ENCODE assay signal across 24 mouse cellular contexts in genomic region chr1:27642118-27642517, GRCm38 (mm10).
A peak's percentile ranks its signal among the peaks of the same experiment; 100 is the strongest.
DNase-seq lines count a peak whose midpoint lies in the region; ATAC-seq and TF ChIP-seq lines count a peak whose summit lies in the region.
"Had no signal": no experiment of that assay in that cellular context is flagged by ENCODE, and none has a peak within 500 bp of the region (broad histone marks: within the 10 kb centered on the region; RNA-seq: fewer than 3 reads in every experiment).

No protein-coding gene starts in this region.

- DNase-seq in left cerebral cortex, adult 18-20 months (ENCODE audit: low spot score in 2 of 2) = peak; percentile 5 to 7
- no peak for DNase-seq in left cerebral cortex, adult 2 months (ENCODE audit: extremely low spot score in 1 of 2, low spot score in 2 of 2)
- DNase-seq in brain, embryonic 14.5 days (ENCODE audit: low read depth) = peak; percentile 84
- peak; percentile 35 for DNase-seq in telencephalon, adult 2 months (ENCODE audit: low read depth, low spot score)
- DNase-seq in spleen, adult 12 weeks (ENCODE audit: low spot score) = no peak
- DNase-seq: adrenal gland, postnatal 36 days; cerebellum, adult 18-20 months; cerebellum, postnatal 14 days; gastrocnemius, adult 2 months; heart, postnatal 4 days; kidney, adult 8-10 months; kidney, postnatal 10 days; liver, embryonic 13.5 days; lung, adult 2 months; right cerebral cortex, postnatal 25 days; thymus, adult 2 months; thymus, postnatal 4 days had no signal

- H3K4me2 ChIP-seq in forebrain, embryonic 15.5 days (replicated peaks) = no peak overlapping the region
- no peak overlapping the region for H3K4me2 ChIP-seq in forebrain, embryonic 12.5 days
- H3K4me2 ChIP-seq: hindbrain, embryonic 15.5 days; intestine, embryonic 15.5 days; liver, embryonic 13.5 days; midbrain, embryonic 13.5 days had no signal

- H3K9ac ChIP-seq in forebrain, embryonic 15.5 days (replicated peaks) = no peak overlapping the region
- H3K9ac ChIP-seq in forebrain, embryonic 12.5 days = no peak overlapping the region
- H3K9ac ChIP-seq: hindbrain, embryonic 15.5 days; intestine, embryonic 15.5 days; liver, embryonic 13.5 days; midbrain, embryonic 13.5 days had no signal

- no peak overlapping the region for H3K27ac ChIP-seq in forebrain, embryonic 15.5 days (replicated peaks)
- H3K27ac ChIP-seq in forebrain, embryonic 12.5 days = no peak overlapping the region
- H3K27ac ChIP-seq in left cerebral cortex, adult 2 months = no peak overlapping the region
- H3K27ac ChIP-seq: gastrocnemius, adult 2 months; heart, embryonic 10.5 days; hindbrain, embryonic 15.5 days; intestine, embryonic 15.5 days; liver, embryonic 13.5 days; midbrain, embryonic 13.5 days had no signal

- H3K4me3 ChIP-seq in forebrain, embryonic 15.5 days = no peak overlapping the region
- no peak overlapping the region for H3K4me3 ChIP-seq in forebrain, embryonic 12.5 days (replicated peaks)
- no peak overlapping the region for H3K4me3 ChIP-seq in left cerebral cortex, adult 2 months
- H3K4me3 ChIP-seq: gastrocnemius, adult 2 months; heart, embryonic 10.5 days; hindbrain, embryonic 15.5 days; intestine, embryonic 15.5 days; liver, embryonic 13.5 days; midbrain, embryonic 13.5 days had no signal

- H3K36me3 ChIP-seq in forebrain, embryonic 15.5 days = no peaks in the 10 kb centered on the region
- no peaks in the 10 kb centered on the region for H3K36me3 ChIP-seq in forebrain, embryonic 12.5 days (replicated peaks)
- H3K36me3 ChIP-seq: heart, embryonic 10.5 days; hindbrain, embryonic 15.5 days; intestine, embryonic 15.5 days; liver, embryonic 13.5 days; midbrain, embryonic 13.5 days had no signal

- no peaks in the 10 kb centered on the region for H3K9me3 ChIP-seq in forebrain, embryonic 15.5 days
- no peaks in the 10 kb centered on the region for H3K9me3 ChIP-seq in forebrain, embryonic 12.5 days
- H3K9me3 ChIP-seq: heart, embryonic 10.5 days; hindbrain, embryonic 15.5 days; intestine, embryonic 15.5 days; liver, embryonic 13.5 days; midbrain, embryonic 13.5 days had no signal

- intact Hi-C loops in left cerebral cortex, adult 2 months (cut with DNase I) = no loop called here

- H3K27me3 ChIP-seq in forebrain, embryonic 15.5 days = no peaks in the 10 kb centered on the region
- H3K27me3 ChIP-seq in forebrain, embryonic 12.5 days = no peaks in the 10 kb centered on the region
- H3K27me3 ChIP-seq: hindbrain, embryonic 15.5 days; intestine, embryonic 15.5 days; liver, embryonic 13.5 days; midbrain, embryonic 13.5 days had no signal

- ATAC-seq in forebrain, embryonic 15.5 days (replicated peaks) = peak; percentile 78
- ATAC-seq in forebrain, embryonic 12.5 days (ENCODE audit: low FRiP score) = no peak
- ATAC-seq: CD4-positive, CD25-positive, alpha-beta regulatory T cell, adult 4 months; intestine, embryonic 15.5 days; midbrain, embryonic 13.5 days had no signal

- no peak for TF ChIP-seq CTCF in left cerebral cortex, adult 2 months (IDR thresholded peaks at IDR 0.05)
- no peak for TF ChIP-seq CTCF in brain, embryonic 14.5 days (IDR thresholded peaks at IDR 0.05; ENCODE audit: borderline replicate concordance, extremely low read depth, insufficient read depth, insufficient read length)

- no peaks in the 10 kb centered on the region for H3K4me1 ChIP-seq in forebrain, embryonic 15.5 days
- H3K4me1 ChIP-seq in forebrain, embryonic 12.5 days = no peaks in the 10 kb centered on the region
- H3K4me1 ChIP-seq: heart, embryonic 10.5 days; hindbrain, embryonic 15.5 days; intestine, embryonic 15.5 days; liver, embryonic 13.5 days; midbrain, embryonic 13.5 days had no signal

- TF ChIP-seq POLR2A in brain, embryonic 14.5 days (IDR thresholded peaks at IDR 0.05; ENCODE audit: borderline replicate concordance, extremely low read depth, insufficient read depth, insufficient read length, poor library complexity, severe bottlenecking) = no peak

Comparison
In these comparisons a context has a peak if more than half of its experiments do, and no peak if none do; other contexts are left out.
1. DNase-seq: peak in left cerebral cortex, adult 18-20 months (2 of 2), brain, embryonic 14.5 days (single experiment) and telencephalon, adult 2 months (single experiment); none in left cerebral cortex, adult 2 months (0 of 2) and spleen, adult 12 weeks (single experiment).